Mouse (Mus musculus) ES-E14 (cell line): ENCODE measurements around the gene Sult6b2.

Experiments used
- CHD2 ChIP-seq: IDR thresholded peaks from 2 replicates; pipeline ENCODE4 v1.6.1; 2014; ENCODE audit warnings: mild to moderate bottlenecking, low read depth, low read length, inconsistent platforms
- HCFC1 ChIP-seq: IDR thresholded peaks from 2 replicates; pipeline ENCODE4 v1.6.1; 2012; ENCODE audit warnings: low read length, inconsistent platforms, borderline replicate concordance; ENCODE audit not compliant: insufficient read depth
- MAFK ChIP-seq: IDR thresholded peaks from 2 replicates; pipeline ENCODE4 v1.6.1; 2014; ENCODE audit warnings: mild to moderate bottlenecking, low read depth, low read length, inconsistent platforms; ENCODE audit not compliant: insufficient read depth
- ZC3H11A ChIP-seq: IDR thresholded peaks from 2 replicates; pipeline ENCODE4 v1.6.1; 2012; ENCODE audit warnings: low read depth, mild to moderate bottlenecking, inconsistent platforms, low read length, borderline replicate concordance

DNA sequence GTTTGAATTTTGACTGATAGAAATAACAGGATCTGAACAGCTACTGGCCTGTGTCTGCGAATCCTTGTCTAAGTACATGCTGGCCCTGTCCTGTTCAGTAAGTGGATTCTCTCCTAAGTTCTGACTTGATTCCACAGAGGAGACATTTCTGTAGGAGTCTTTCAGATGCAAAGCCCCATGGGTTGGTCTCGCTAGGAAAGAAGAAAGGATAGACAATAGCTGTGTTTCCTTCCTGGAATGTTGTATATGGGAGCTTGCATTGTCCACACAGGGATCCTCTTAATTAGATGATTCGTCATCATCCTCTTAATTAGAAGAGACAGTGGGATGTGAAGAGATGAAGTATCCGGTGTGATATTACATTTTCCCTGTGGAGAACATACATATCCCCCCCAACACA is 42.6 kb upstream of the Sult6b2 start:
- TF ChIP-seq ZC3H11A (no peak), MAFK (no peak), CHD2 (no peak), HCFC1 (no peak)
